Mouse (Mus musculus) liver, postnatal 0 days (tissue): ENCODE measurements at regions not wholly inside any gene's neighbourhood (a gene's known extent, or its start where the extent isn't known, plus 50 kb on each side); places are given as distances from the start of the nearest gene placed in this dataset.
A peak's percentile ranks its signal among the peaks of the same experiment; 100 is the strongest.

Experiments used
- ATAC-seq: fragments of 200-750 bp; cut with Nextera tagmentation; 2 replicates; pipeline ENCODE4 v1.8.0; 2017; ENCODE audit warnings: mild to moderate bottlenecking, moderate library complexity
- DNase-seq: peaks from one replicate; pipeline ENCODE4 v3.0.0-alpha.2; 2016
- H3K27ac ChIP-seq: fragments of 300-500 bp; sonication (generic); 2 replicates; pipeline ENCODE4 v1.5.1; 2014; ENCODE audit warnings: antibody characterized with exemption, moderate library complexity, mild to moderate bottlenecking, low read depth
- H3K27me3 ChIP-seq: fragments of 300-500 bp; sonication (generic); 2 replicates; pipeline ENCODE4 v1.6.1; 2014; ENCODE audit warnings: low read length, control low read depth, mixed read lengths; ENCODE audit not compliant: insufficient read depth
- H3K36me3 ChIP-seq: fragments of 300-500 bp; sonication (generic); replicated peaks from 2 replicates; pipeline ENCODE4 v1.6.1; 2014; ENCODE audit warnings: mild to moderate bottlenecking, control low read depth, low read length, moderate library complexity, mixed read lengths; ENCODE audit not compliant: insufficient read depth
- H3K4me1 ChIP-seq: fragments of 300-500 bp; sonication (generic); 2 replicates; pipeline ENCODE4 v1.6.1; 2014; ENCODE audit warnings: antibody characterized with exemption, mild to moderate bottlenecking, control low read depth; ENCODE audit not compliant: insufficient read depth
- H3K4me2 ChIP-seq: fragments of 300-500 bp; sonication (generic); 2 replicates; pipeline ENCODE4 v1.6.1; 2014; ENCODE audit warnings: low read depth, mild to moderate bottlenecking, low read length, moderate library complexity, mixed read lengths
- H3K4me3 ChIP-seq: fragments of 300-500 bp; sonication (generic); 2 replicates; pipeline ENCODE4 v1.5.1; 2014; ENCODE audit warnings: low read depth, low read length
- H3K9ac ChIP-seq: fragments of 300-500 bp; sonication (generic); replicated peaks from 2 replicates; pipeline ENCODE4 v1.6.1; 2014; ENCODE audit warnings: mild to moderate bottlenecking, moderate library complexity
- H3K9me3 ChIP-seq: fragments of 300-500 bp; sonication (generic); 2 replicates; pipeline ENCODE4 v1.6.1; 2016; ENCODE audit warnings: mild to moderate bottlenecking, control low read depth, low read length, mixed read lengths
- CTCF ChIP-seq: sonication (generic); IDR thresholded peaks from 2 replicates; pipeline ENCODE4 v1.5.1; 2016; ENCODE audit warnings: antibody characterized with exemption, low read depth
- EP300 ChIP-seq: IDR thresholded peaks from 2 replicates; pipeline ENCODE4 v1.6.1; 2016; ENCODE audit warnings: antibody characterized with exemption, low read depth, mild to moderate bottlenecking
- WGBS: fragments of 180-500 bp; shearing (Covaris S2); extraction: QIAGEN DNeasy Blood & Tissue Kit; methylation state at CpG from one replicate; pipeline ENCODE4 v1.1.7; 2014; ENCODE audit not compliant: insufficient replicate concordance; 5-methylcytosine and 5-hydroxymethylcytosine counted together

- no peak for TF ChIP-seq CTCF
- no peak for TF ChIP-seq EP300
- no peak overlapping the region for H3K4me3 ChIP-seq
- DNase-seq: no peak
- H3K9ac ChIP-seq: no peak overlapping the region
- no peaks in the 10 kb centered on the region for H3K27me3 ChIP-seq
- H3K4me2 ChIP-seq: no peak overlapping the region
- WGBS: 83% methylated on average over 2 of the region's 2 CpGs
- no peak for ATAC-seq
- H3K27ac ChIP-seq: no peak overlapping the region
- H3K9me3 ChIP-seq: no peaks in the 10 kb centered on the region
- no peaks in the 10 kb centered on the region for H3K4me1 ChIP-seq
- H3K36me3 ChIP-seq: no peaks in the 10 kb centered on the region
These were observed 424.4 kb downstream of the Olfm4 start for GRCm38 (mm10) chr14:80408317-80408716.

- H3K36me3 ChIP-seq: no peaks in the 10 kb centered on the region
- H3K4me3 ChIP-seq: no peak overlapping the region
- no peak overlapping the region for H3K27ac ChIP-seq
- no peak overlapping the region for H3K4me2 ChIP-seq
- DNase-seq (no peak), ATAC-seq (no peak)
- no peaks in the 10 kb centered on the region for H3K4me1 ChIP-seq
- WGBS: 75% methylated on average over 3 of the region's 3 CpGs
- H3K9me3 ChIP-seq: no peaks in the 10 kb centered on the region
- H3K9ac ChIP-seq: no peak overlapping the region
- TF ChIP-seq CTCF: no peak
- no peak for TF ChIP-seq EP300
- H3K27me3 ChIP-seq: no peaks in the 10 kb centered on the region
These were observed 435.0 kb downstream of the Olfm4 start for GRCm38 (mm10) chr14:80418810-80419325.

- Histone ChIP-seq H3K4me1 (no peaks in the 10 kb centered on the region), H3K9me3 (no peaks in the 10 kb centered on the region), H3K27ac (no peak overlapping the region), H3K4me2 (no peak overlapping the region), H3K4me3 (no peak overlapping the region), H3K27me3 (no peaks in the 10 kb centered on the region), H3K9ac (no peak overlapping the region), H3K36me3 (no peaks in the 10 kb centered on the region)
- TF ChIP-seq EP300: no peak
- no peak for TF ChIP-seq CTCF
- ATAC-seq (no peak), DNase-seq (no peak)
These were observed 459.9 kb downstream of the Olfm4 start for GRCm38 (mm10) chr14:80443820-80444219.

- no peaks in the 10 kb centered on the region for H3K27me3 ChIP-seq
- H3K9ac ChIP-seq: no peak overlapping the region
- H3K4me2 ChIP-seq: no peak overlapping the region
- no peak overlapping the region for H3K4me3 ChIP-seq
- H3K9me3 ChIP-seq: no peaks in the 10 kb centered on the region
- ATAC-seq (no peak), DNase-seq (no peak)
- no peaks in the 10 kb centered on the region for H3K36me3 ChIP-seq
- WGBS: 68% methylated on average over 1 of the region's 1 CpGs
- TF ChIP-seq CTCF: no peak
- no peak for TF ChIP-seq EP300
- no peaks in the 10 kb centered on the region for H3K4me1 ChIP-seq
- no peak overlapping the region for H3K27ac ChIP-seq
These were observed 487.6 kb downstream of the Olfm4 start for GRCm38 (mm10) chr14:80471470-80471869.

- peak; percentile 54 for ATAC-seq
- no peaks in the 10 kb centered on the region for H3K4me1 ChIP-seq
- TF ChIP-seq CTCF (no peak), EP300 (no peak)
- H3K27ac ChIP-seq: no peak overlapping the region
- H3K36me3 ChIP-seq: no peaks in the 10 kb centered on the region
- no peak overlapping the region for H3K9ac ChIP-seq
- H3K4me3 ChIP-seq: no peak overlapping the region
- H3K27me3 ChIP-seq: no peaks in the 10 kb centered on the region
- H3K4me2 ChIP-seq: no peak overlapping the region
- no peaks in the 10 kb centered on the region for H3K9me3 ChIP-seq
- no peak for DNase-seq
These were observed 496.0 kb downstream of the Olfm4 start for GRCm38 (mm10) chr14:80479918-80480317.

GRCm38 (mm10) chr14:80482771-80483170 is 498.9 kb downstream of the Olfm4 start:
- DNase-seq (no peak), ATAC-seq (no peak)
- H3K27me3 ChIP-seq: no peaks in the 10 kb centered on the region
- no peak overlapping the region for H3K9ac ChIP-seq
- no peak overlapping the region for H3K4me2 ChIP-seq
- no peak for TF ChIP-seq CTCF
- TF ChIP-seq EP300: no peak
- no peak overlapping the region for H3K27ac ChIP-seq
- H3K4me1 ChIP-seq: no peaks in the 10 kb centered on the region
- no peaks in the 10 kb centered on the region for H3K9me3 ChIP-seq
- no peaks in the 10 kb centered on the region for H3K36me3 ChIP-seq
- 68% methylated on average over 3 of the region's 3 CpGs for WGBS
- no peak overlapping the region for H3K4me3 ChIP-seq

GRCm38 (mm10) chr14:80484256-80484655 is 500.4 kb downstream of the Olfm4 start:
- no peak for ATAC-seq
- TF ChIP-seq EP300 (no peak), CTCF (no peak)

More at GRCm38 (mm10) chr14:80484256-80484655, 500.4 kb downstream of the Olfm4 start:
- Histone ChIP-seq H3K9me3 (no peaks in the 10 kb centered on the region), H3K36me3 (no peaks in the 10 kb centered on the region), H3K27me3 (no peaks in the 10 kb centered on the region), H3K4me3 (no peak overlapping the region), H3K4me2 (no peak overlapping the region), H3K9ac (no peak overlapping the region), H3K27ac (no peak overlapping the region), H3K4me1 (no peaks in the 10 kb centered on the region)
- DNase-seq: no peak
